Mouse (Mus musculus) limb, embryonic 14.5 days (tissue): Measurements from ENCODE around the gene Lrp6. TPM values are rescaled to one million over a fixed set of nuclear protein-coding genes. Genes with fewer than 3 reads are reported as not detected.

Experiments used
- ATAC-seq: fragments of 200-750 bp; cut with Nextera tagmentation; 2 replicates; pipeline ENCODE4 v1.8.0; 2017; ENCODE audit warnings: low read depth, moderate number of reproducible peaks, moderate TSS enrichment; ENCODE audit not compliant: low FRiP score
- DNase-seq: peaks from one replicate; pipeline ENCODE4 v3.0.0-alpha.2; 2015; ENCODE audit warnings: low spot score
- H3K27ac ChIP-seq: fragments of 300-500 bp; sonication (generic); replicated peaks from 2 replicates; pipeline ENCODE4 v1.5.1; 2014; ENCODE audit warnings: low read depth, mild to moderate bottlenecking, low read length, moderate library complexity, mixed read lengths
- H3K27me3 ChIP-seq: fragments of 300-500 bp; sonication (generic); 2 replicates; pipeline ENCODE4 v1.6.1; 2014; ENCODE audit warnings: low read length, mixed read lengths; ENCODE audit not compliant: control insufficient read depth, insufficient read depth
- H3K36me3 ChIP-seq: fragments of 300-500 bp; sonication (generic); 2 replicates; pipeline ENCODE4 v1.6.1; 2014; ENCODE audit warnings: mild to moderate bottlenecking, low read length, moderate library complexity, mixed read lengths; ENCODE audit not compliant: control insufficient read depth, insufficient read depth
- H3K4me1 ChIP-seq: fragments of 300-500 bp; sonication (generic); 2 replicates; pipeline ENCODE4 v1.6.1; 2014; ENCODE audit warnings: antibody characterized with exemption, low read length, mixed read lengths; ENCODE audit not compliant: control insufficient read depth, insufficient read depth
- H3K4me2 ChIP-seq: fragments of 300-500 bp; sonication (generic); replicated peaks from 2 replicates; pipeline ENCODE4 v1.6.1; 2014; ENCODE audit warnings: low read depth, mild to moderate bottlenecking, low read length, moderate library complexity; ENCODE audit not compliant: severe bottlenecking
- H3K4me3 ChIP-seq: fragments of 300-500 bp; sonication (generic); replicated peaks from 2 replicates; pipeline ENCODE4 v1.5.1; 2014; ENCODE audit warnings: low read length
- H3K9ac ChIP-seq: fragments of 300-500 bp; sonication (generic); 2 replicates; pipeline ENCODE4 v1.6.1; 2014; ENCODE audit warnings: mild to moderate bottlenecking, low read depth, low read length, moderate library complexity; ENCODE audit not compliant: severe bottlenecking
- H3K9me3 ChIP-seq: fragments of 300-500 bp; sonication (generic); 2 replicates; pipeline ENCODE4 v1.6.1; 2016; ENCODE audit warnings: low read length; ENCODE audit not compliant: control insufficient read depth
- POLR2A ChIP-seq: fragments of 200-500 bp; IDR thresholded peaks from 2 replicates; pipeline ENCODE4 v1.8.0; 2012; ENCODE audit warnings: inconsistent platforms, mild to moderate bottlenecking, moderate library complexity, borderline replicate concordance; ENCODE audit not compliant: insufficient read depth, insufficient read length; ENCODE audit errors: extremely low read depth
- WGBS: fragments of 180-500 bp; shearing (Covaris S2); extraction: QIAGEN DNeasy Blood & Tissue Kit; methylation state at CpG from one replicate; pipeline ENCODE4 v1.1.7; 2014; 5-methylcytosine and 5-hydroxymethylcytosine counted together
- polyA plus RNA-seq, 2 experiments: library from polyadenylated mRNA; depleted of rRNA in 1 of 2; stranded (reverse) in 1 of 2; unstranded in 1 of 2; fragments of >200 nt; fragmentation: Nextera tagmentation in 1 of 2; extraction: Ambion mirVana in 1 of 2; gene quantifications; 2 replicates each; pipeline versions ENCODE4 v1.2.1 to v1.2.3; 2012 to 2014

The Lrp6 gene
- polyA plus RNA-seq, 2 experiments, result 39.5 to 42.7 TPM

DNA sequence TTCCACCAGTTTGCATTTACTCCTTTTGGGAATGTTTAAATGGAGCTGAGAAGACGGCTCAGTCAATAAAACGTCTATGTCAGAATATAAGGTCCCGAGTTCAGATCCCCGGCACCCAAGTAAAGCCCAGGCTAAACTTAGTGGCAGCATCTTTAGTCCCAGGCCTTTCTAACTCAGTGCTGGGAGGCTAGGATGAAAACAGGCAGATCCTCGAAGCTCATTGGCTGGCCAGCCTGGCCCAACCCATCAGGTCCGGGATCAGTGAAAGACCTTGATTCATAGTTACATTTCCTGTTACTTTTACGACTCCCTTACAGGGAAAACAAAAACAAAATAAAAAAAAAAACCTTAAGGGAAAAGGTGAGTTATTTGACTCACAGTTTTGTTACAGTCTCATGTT is 34.4 kb upstream of the Lrp6 start:
- H3K9ac ChIP-seq, result no peak overlapping the region
- H3K27me3 ChIP-seq, result no peaks in the 10 kb centered on the region
- ATAC-seq (no peak), DNase-seq (no peak)
- no peak overlapping the region for H3K4me2 ChIP-seq
- H3K4me3 ChIP-seq, result no peak overlapping the region
- H3K27ac ChIP-seq, result 0 out of 2 replicates have a peak overlapping the region, but pooled peaks have one; percentile 71
- no peak for TF ChIP-seq POLR2A
- H3K9me3 ChIP-seq, result no peaks in the 10 kb centered on the region
- H3K4me1 ChIP-seq, result peaks cover 16% of the 10 kb centered on the region
- WGBS, result 43% methylated on average over 7 of the region's 7 CpGs
- no peaks in the 10 kb centered on the region; the same call in 1 of the 2 replicates for H3K36me3 ChIP-seq

DNA sequence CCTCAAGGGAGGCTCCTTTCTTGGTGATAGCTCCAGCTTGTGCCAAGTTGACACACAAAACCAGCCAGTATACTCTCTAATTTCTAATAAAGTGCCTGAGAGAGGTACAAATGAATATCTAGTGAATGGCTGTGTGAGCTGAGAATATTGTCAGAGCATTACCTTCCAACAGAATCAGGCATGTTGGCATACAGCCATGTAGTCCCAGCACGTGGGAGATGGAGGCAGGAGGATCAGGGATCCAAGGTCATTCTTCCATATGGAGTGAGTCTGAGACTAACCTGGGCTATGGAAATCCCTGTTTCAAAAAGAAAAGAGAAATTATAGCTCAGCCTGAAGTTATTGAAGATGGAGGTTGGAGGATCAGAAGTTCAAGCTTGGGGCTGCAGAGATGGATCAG is 32.5 kb upstream of the Lrp6 start:
- no peak for TF ChIP-seq POLR2A
- ATAC-seq, result no peak
- 50% methylated on average over 1 of the region's 1 CpGs for WGBS

GRCm38 (mm10) chr6:134597651-134598229 is 31.0 kb upstream of the Lrp6 start:
- no peak overlapping the region for H3K4me2 ChIP-seq
- H3K9me3 ChIP-seq, result no peaks in the 10 kb centered on the region
- no peak overlapping the region for H3K4me3 ChIP-seq
- no peak overlapping the region for H3K27ac ChIP-seq
- ATAC-seq (no peak), DNase-seq (no peak)
- H3K9ac ChIP-seq, result no peak overlapping the region
- no peaks in the 10 kb centered on the region for H3K36me3 ChIP-seq
- H3K27me3 ChIP-seq, result no peaks in the 10 kb centered on the region
- H3K4me1 ChIP-seq, result peaks cover 11% of the 10 kb centered on the region
- no peak for TF ChIP-seq POLR2A
- WGBS, result 83% methylated on average over 6 of the region's 6 CpGs

More for the DNA sequence above, 32.5 kb upstream of the Lrp6 start:
- Histone ChIP-seq H3K9me3 (no peaks in the 10 kb centered on the region), H3K27me3 (no peaks in the 10 kb centered on the region), H3K4me3 (no peak overlapping the region), H3K9ac (no peak overlapping the region), H3K4me2 (no peak overlapping the region), H3K36me3 (no peaks in the 10 kb centered on the region), H3K27ac (no peak overlapping the region), H3K4me1 (peaks cover 13% of the 10 kb centered on the region)
- no peak for DNase-seq

- Histone ChIP-seq H3K36me3 (no peaks in the 10 kb centered on the region), H3K27ac (no peak overlapping the region), H3K4me1 (no peaks in the 10 kb centered on the region), H3K4me2 (no peak overlapping the region), H3K4me3 (no peak overlapping the region), H3K27me3 (no peaks in the 10 kb centered on the region), H3K9ac (no peak overlapping the region), H3K9me3 (no peaks in the 10 kb centered on the region)
- no peak for TF ChIP-seq POLR2A
- WGBS, result 79% methylated on average over 20 of the region's 21 CpGs
- ATAC-seq (no peak), DNase-seq (no peak)
Observed at GRCm38 (mm10) chr6:134594569-134595442, 28.0 kb upstream of the Lrp6 start.

DNA sequence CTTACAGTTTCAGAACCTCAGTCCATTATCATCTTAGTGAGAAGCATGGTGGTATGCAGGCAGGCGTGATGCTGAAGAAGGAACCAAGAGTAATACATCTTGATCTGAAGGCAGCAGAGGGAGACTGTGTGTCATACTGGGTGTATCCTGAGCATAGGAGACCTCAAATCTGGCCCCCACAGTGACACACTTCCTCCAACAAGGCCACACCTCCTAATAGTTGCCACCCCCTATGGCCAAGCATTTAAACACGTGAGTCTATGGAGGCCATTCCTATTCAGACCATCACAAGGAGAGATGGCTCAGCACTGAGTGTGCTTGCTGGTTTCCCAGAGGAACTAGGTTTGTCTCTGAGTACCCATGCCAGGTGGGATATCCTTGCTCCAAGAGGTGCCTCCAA is 24.8 kb upstream of the Lrp6 start:
- no peak overlapping the region for H3K4me2 ChIP-seq
- H3K27ac ChIP-seq, result no peak overlapping the region
- no peaks in the 10 kb centered on the region for H3K36me3 ChIP-seq
- no peaks in the 10 kb centered on the region for H3K9me3 ChIP-seq
- H3K9ac ChIP-seq, result no peak overlapping the region
- H3K4me3 ChIP-seq, result no peak overlapping the region
- DNase-seq (no peak), ATAC-seq (no peak)
- H3K27me3 ChIP-seq, result no peaks in the 10 kb centered on the region
- 75% methylated on average over 2 of the region's 2 CpGs for WGBS
- no peak for TF ChIP-seq POLR2A
- H3K4me1 ChIP-seq, result no peaks in the 10 kb centered on the region
